Mouse (Mus musculus) heart, adult 2 months (tissue): ENCODE data around the gene Nppb. TPM values are rescaled to one million over a fixed set of nuclear protein-coding genes. Genes with fewer than 3 reads are reported as not detected.

Experiments
- DNase-seq, 2 experiments: peaks; one replicate each; pipeline ENCODE4 v3.0.0; 2021
- H3K27ac ChIP-seq: fragments of 200-600 bp; 2 replicates; pipeline ENCODE4 v1.8.1; 2022
- H3K27me3 ChIP-seq: fragments of 200-500 bp; 2 replicates; pipeline ENCODE4 v1.6.1; 2012; ENCODE audit warnings: mild to moderate bottlenecking, low read length, inconsistent platforms, mixed read lengths; ENCODE audit not compliant: control insufficient read depth, insufficient read depth
- H3K36me3 ChIP-seq: fragments of 200-500 bp; 2 replicates; pipeline ENCODE4 v1.6.1; 2012; ENCODE audit warnings: low read length, inconsistent platforms; ENCODE audit not compliant: control insufficient read depth, insufficient read depth
- H3K4me1 ChIP-seq: fragments of 200-500 bp; 2 replicates; pipeline ENCODE4 v1.6.1; 2011; ENCODE audit warnings: low read length; ENCODE audit not compliant: control insufficient read depth, insufficient read depth
- H3K4me3 ChIP-seq: fragments of 200-600 bp; 2 replicates; pipeline ENCODE4 v1.8.1; 2022
- H3K79me2 ChIP-seq: fragments of 200-500 bp; replicated peaks from 2 replicates; pipeline ENCODE4 v1.6.1; 2012; ENCODE audit warnings: mild to moderate bottlenecking, inconsistent platforms, low read length, moderate library complexity, mixed read lengths; ENCODE audit not compliant: control insufficient read depth, insufficient read depth
- H3K9ac ChIP-seq: fragments of 200-500 bp; 2 replicates; pipeline ENCODE4 v1.6.1; 2012; ENCODE audit warnings: low read depth, mild to moderate bottlenecking, control low read depth, inconsistent platforms, low read length, mixed read lengths
- CTCF ChIP-seq: fragments of 200-600 bp; IDR thresholded peaks from 2 replicates; pipeline ENCODE4 v1.8.1; 2022; ENCODE audit warnings: antibody characterized with exemption, mild to moderate bottlenecking, moderate library complexity
- EP300 ChIP-seq: fragments of 200-500 bp; IDR thresholded peaks from 2 replicates; pipeline ENCODE4 v1.6.1; 2011; ENCODE audit warnings: low read depth, low read length, control low read depth; ENCODE audit not compliant: insufficient read depth
- POLR2A ChIP-seq: fragments of 200-500 bp; IDR thresholded peaks from 2 replicates; pipeline ENCODE4 v1.6.1; 2011; ENCODE audit warnings: mild to moderate bottlenecking, low read depth, low read length, control low read depth; ENCODE audit not compliant: insufficient read depth
- WGBS: fragments of 180-500 bp; shearing (Covaris S2); methylation state at CpG from one replicate; pipeline ENCODE4 v1.1.7; 2018; 5-methylcytosine and 5-hydroxymethylcytosine counted together
- intact Hi-C: fragments of 180-260 bp; cut with DNase I; formaldehyde crosslinking; loops from one replicate; pipeline ENCODE4 v1.15.1; 2025
- polyA plus RNA-seq: library from polyadenylated mRNA; depleted of rRNA; stranded (reverse); fragments of >200 nt; gene quantifications from 2 replicates; pipeline ENCODE4 v1.2.3, GENCODE M21; 2012
- total RNA-seq, 2 experiments: library from RNA; stranded (reverse); gene quantifications; 2 replicates each; pipeline ENCODE4 v1.2.3; 2021

Nppb gene
- total and polyA plus RNA-seq, 3 experiments: 117 to 262 (median 204) TPM

DNA sequence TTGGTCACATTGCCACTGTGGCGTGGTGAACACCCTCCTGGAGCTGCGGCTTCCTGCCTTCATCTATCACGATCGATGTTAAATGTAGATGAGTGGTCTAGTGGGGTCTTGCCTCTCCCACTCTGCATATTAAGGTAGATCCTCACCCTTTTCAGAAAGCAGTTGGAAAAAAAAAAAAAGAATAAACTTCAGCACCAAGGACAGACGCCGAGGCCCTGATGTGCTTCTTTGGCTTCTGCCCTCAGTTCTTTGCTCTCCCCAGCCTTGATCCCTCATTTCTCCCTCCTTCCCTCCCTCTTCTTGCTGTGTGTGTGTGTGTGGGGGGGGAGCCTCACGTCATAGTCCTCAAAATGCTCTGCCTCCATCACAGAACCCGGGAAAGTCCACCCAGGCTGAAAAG is 16.3 kb downstream of the Nppb start:
- intact Hi-C loops: no loop called here
- Histone ChIP-seq H3K36me3 (no peaks in the 10 kb centered on the region), H3K4me1 (peaks cover 2% of the 10 kb centered on the region; the same call in 1 of the 2 replicates), H3K4me3 (no peak overlapping the region), H3K79me2 (no peaks in the 10 kb centered on the region), H3K9ac (no peak overlapping the region), H3K27ac (peak overlapping the region; percentile 36; the same call in 1 of the 2 replicates), H3K27me3 (no peaks in the 10 kb centered on the region)
- 48% methylated on average over 8 of the region's 8 CpGs for WGBS
- no peak for TF ChIP-seq CTCF
- no peak for TF ChIP-seq EP300
- no peak; the same call in 1 of the 2 replicates for TF ChIP-seq POLR2A
- DNase-seq: no peak

GRCm38 (mm10) chr4:148004361-148004760 is 18.8 kb downstream of the Nppb start:
- H3K4me3 ChIP-seq: no peak overlapping the region
- intact Hi-C loops: no loop called here
- no peaks in the 10 kb centered on the region for H3K36me3 ChIP-seq
- no peak overlapping the region for H3K9ac ChIP-seq
- H3K27ac ChIP-seq: peak overlapping the region; percentile 26; the same call in 1 of the 2 replicates
- H3K79me2 ChIP-seq: no peaks in the 10 kb centered on the region
- DNase-seq: peak in 1 of 2 experiments; percentile 29
- TF ChIP-seq POLR2A: no peak; the same call in 1 of the 2 replicates
- TF ChIP-seq CTCF: no peak
- TF ChIP-seq EP300: no peak
- H3K4me1 ChIP-seq: peaks cover 2% of the 10 kb centered on the region; the same call in 1 of the 2 replicates
- WGBS: 66% methylated on average over 7 of the region's 7 CpGs
- H3K27me3 ChIP-seq: no peaks in the 10 kb centered on the region

- no peak overlapping the region for H3K9ac ChIP-seq
- H3K27me3 ChIP-seq: no peaks in the 10 kb centered on the region
- 69% methylated on average over 4 of the region's 4 CpGs for WGBS
- H3K36me3 ChIP-seq: no peaks in the 10 kb centered on the region
- no peak overlapping the region for H3K4me3 ChIP-seq
- intact Hi-C loops: loop anchor here (1.0 to 5.0 kb wide), 2 partner anchors 48 to 196 kb away; no protein-coding TSS in a partner anchor
- no peaks in the 10 kb centered on the region for H3K79me2 ChIP-seq
- peak; percentile 83 for TF ChIP-seq CTCF
- TF ChIP-seq POLR2A: no peak
- peak; percentile 52; the same call in 1 of the 2 replicates for TF ChIP-seq EP300
- H3K4me1 ChIP-seq: no peaks in the 10 kb centered on the region
- H3K27ac ChIP-seq: no peak overlapping the region
- peak; percentile 54 to 69 for DNase-seq
Measured at GRCm38 (mm10) chr4:148008412-148008811, 22.8 kb downstream of the Nppb start.

- H3K4me3 ChIP-seq: no peak overlapping the region
- H3K27ac ChIP-seq: no peak overlapping the region
- no peaks in the 10 kb centered on the region for H3K27me3 ChIP-seq
- no peaks in the 10 kb centered on the region for H3K79me2 ChIP-seq
- H3K9ac ChIP-seq: no peak overlapping the region
- no peaks in the 10 kb centered on the region for H3K36me3 ChIP-seq
- 92% methylated on average over 2 of the region's 2 CpGs for WGBS
- intact Hi-C loops: loop anchor here (5.0 kb wide), 1 partner anchor 197 kb away; no protein-coding TSS in a partner anchor
- no peak for DNase-seq
- no peaks in the 10 kb centered on the region for H3K4me1 ChIP-seq
- no peak for TF ChIP-seq POLR2A
- TF ChIP-seq EP300: no peak
- TF ChIP-seq CTCF: no peak
Measured at GRCm38 (mm10) chr4:148009641-148010040, 24.1 kb downstream of the Nppb start.

- 65% methylated on average over 3 of the region's 3 CpGs for WGBS
- no peaks in the 10 kb centered on the region for H3K27me3 ChIP-seq
- TF ChIP-seq EP300: no peak
- no peak for TF ChIP-seq CTCF
- TF ChIP-seq POLR2A: no peak
- no peak for DNase-seq
- H3K79me2 ChIP-seq: no peaks in the 10 kb centered on the region
- intact Hi-C loops: no loop called here
- H3K27ac ChIP-seq: no peak overlapping the region
- H3K9ac ChIP-seq: no peak overlapping the region
- H3K36me3 ChIP-seq: no peaks in the 10 kb centered on the region
- H3K4me3 ChIP-seq: no peak overlapping the region
- H3K4me1 ChIP-seq: no peaks in the 10 kb centered on the region
Measured at GRCm38 (mm10) chr4:148011332-148011731, 25.7 kb downstream of the Nppb start.

GRCm38 (mm10) chr4:148012216-148012615 is 26.6 kb downstream of the Nppb start:
- H3K27ac ChIP-seq: no peak overlapping the region
- no peak overlapping the region for H3K4me3 ChIP-seq
- intact Hi-C loops: no loop called here
- no peak overlapping the region for H3K9ac ChIP-seq
- WGBS: 91% methylated on average over 4 of the region's 4 CpGs
- no peaks in the 10 kb centered on the region for H3K79me2 ChIP-seq
- TF ChIP-seq POLR2A: no peak
- no peak for TF ChIP-seq CTCF
- no peak for TF ChIP-seq EP300
- no peaks in the 10 kb centered on the region for H3K27me3 ChIP-seq
- no peaks in the 10 kb centered on the region for H3K4me1 ChIP-seq
- H3K36me3 ChIP-seq: no peaks in the 10 kb centered on the region
- DNase-seq: no peak
